Mouse (Mus musculus) lung, adult 2 months (tissue): ENCODE results near the gene Cpa4. TPM values are rescaled to one million over a fixed set of nuclear protein-coding genes. Genes with fewer than 3 reads are reported as not detected.

Experiments used
- DNase-seq: peaks from one replicate; pipeline ENCODE4 v3.0.0; 2022
- H3K4me1 ChIP-seq: fragments of 200-500 bp; 2 replicates; pipeline ENCODE4 v1.6.1; 2011; ENCODE audit warnings: low read length; ENCODE audit not compliant: control insufficient read depth, insufficient read depth
- H3K4me3 ChIP-seq: fragments of 200-500 bp; replicated peaks from 2 replicates; pipeline ENCODE3; 2011; ENCODE audit warnings: low read depth, mild to moderate bottlenecking, control low read depth, low read length; ENCODE audit errors: extremely low read depth
- CTCF ChIP-seq: fragments of 200-500 bp; IDR thresholded peaks from 2 replicates; pipeline ENCODE4 v1.5.1; 2011; ENCODE audit warnings: mild to moderate bottlenecking, low read length, control low read depth; ENCODE audit not compliant: insufficient read depth
- POLR2A ChIP-seq: fragments of 200-500 bp; IDR thresholded peaks from 2 replicates; pipeline ENCODE4 v1.6.1; 2011; ENCODE audit warnings: low read depth, mild to moderate bottlenecking, control low read depth, low read length, borderline replicate concordance; ENCODE audit errors: extremely low read depth
- WGBS: fragments of 180-500 bp; shearing (Covaris S2); methylation state at CpG from one replicate; pipeline ENCODE4 v1.1.7; 2018; 5-methylcytosine and 5-hydroxymethylcytosine counted together
- polyA plus RNA-seq: library from polyadenylated mRNA; depleted of rRNA; stranded (reverse); fragments of >200 nt; gene quantifications from 2 replicates; pipeline ENCODE4 v1.2.3, GENCODE M21; 2012

Cpa4 gene
- polyA plus RNA-seq, 1 experiment, result 4.6 TPM

DNA sequence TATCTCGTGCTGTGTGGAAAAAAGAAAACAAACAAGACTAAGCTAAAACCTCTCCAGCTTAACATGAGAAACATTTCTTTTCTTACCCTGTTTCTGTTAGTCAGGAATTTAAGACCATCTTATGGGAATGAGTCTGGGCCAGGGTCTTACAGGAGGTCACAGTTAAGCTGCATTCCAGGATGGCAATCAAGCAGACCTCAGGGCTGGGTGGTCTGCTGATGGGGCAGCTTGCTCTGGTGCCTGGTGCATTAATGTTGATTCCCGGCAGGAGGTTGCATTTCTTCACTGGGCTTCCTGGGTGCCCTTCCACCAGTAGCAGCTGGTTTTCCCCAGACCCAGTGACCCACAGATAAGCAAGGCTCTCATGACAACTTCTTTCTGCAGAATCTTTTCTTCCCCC, 21.6 kb downstream of the Cpa4 start:
- 52% methylated on average over 2 of the region's 2 CpGs for WGBS
- no peak for TF ChIP-seq POLR2A
- TF ChIP-seq CTCF, result no peak
- DNase-seq, result no peak
- H3K4me1 ChIP-seq, result no peaks in the 10 kb centered on the region
- H3K4me3 ChIP-seq, result no peak overlapping the region

DNA sequence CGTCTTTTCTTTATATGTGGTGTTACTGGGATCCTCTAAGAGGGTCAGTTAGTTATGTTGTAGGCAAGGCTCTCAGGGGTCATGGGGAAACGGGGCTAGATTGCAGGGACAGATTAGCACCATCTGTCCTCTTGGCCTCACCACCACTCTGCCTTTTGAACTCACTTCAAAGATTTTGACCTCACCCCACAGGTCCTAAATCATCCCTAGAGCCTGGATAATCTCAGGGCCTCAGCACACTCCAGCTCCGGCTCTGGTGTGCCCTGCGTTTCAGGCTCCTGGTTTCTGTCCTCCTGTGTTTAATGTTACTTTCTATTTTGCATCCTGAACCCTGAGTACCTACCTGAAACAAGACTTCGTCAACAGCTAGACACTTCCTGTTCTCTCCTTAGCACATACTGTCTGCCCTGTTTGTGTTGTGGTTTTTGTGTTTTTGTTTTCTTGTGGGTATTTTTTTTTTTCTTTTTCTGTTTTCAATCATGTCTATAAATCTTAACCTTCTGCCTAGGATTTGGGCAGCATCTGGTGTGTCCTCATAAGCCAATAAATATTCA, 23.8 kb downstream of the Cpa4 start:
- Histone ChIP-seq H3K4me3 (no peak overlapping the region), H3K4me1 (no peaks in the 10 kb centered on the region)
- DNase-seq, result no peak
- no peak for TF ChIP-seq POLR2A
- no peak for TF ChIP-seq CTCF
- 66% methylated on average over 5 of the region's 5 CpGs for WGBS

DNA sequence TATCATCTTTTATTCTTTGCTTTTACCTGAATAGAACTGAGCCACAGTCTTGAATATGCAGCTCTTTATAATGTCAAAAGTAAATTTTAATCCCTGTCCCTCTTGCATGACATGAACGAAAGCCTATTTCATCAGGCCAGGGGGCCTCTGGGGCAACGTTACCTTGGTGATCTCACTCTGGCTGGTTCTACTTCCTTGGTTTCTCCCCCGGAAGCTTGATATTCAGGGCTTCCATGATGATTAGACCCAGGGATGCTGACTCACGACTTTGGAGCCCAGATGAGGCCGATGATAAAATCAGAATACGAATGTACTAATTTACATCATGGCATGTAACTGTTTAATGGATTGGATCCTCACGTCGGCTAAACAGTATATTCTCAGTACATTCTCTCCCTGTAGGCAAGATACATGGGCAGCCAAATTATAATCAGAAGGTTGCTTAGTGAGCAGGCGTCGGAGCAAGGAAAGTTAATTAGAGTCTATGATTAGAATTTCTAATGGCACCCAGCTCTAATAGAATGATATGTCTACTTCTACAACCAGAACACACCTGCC, 24.3 kb downstream of the Cpa4 start:
- Histone ChIP-seq H3K4me3 (no peak overlapping the region), H3K4me1 (no peaks in the 10 kb centered on the region)
- WGBS, result 88% methylated on average over 10 of the region's 10 CpGs
- TF ChIP-seq CTCF (no peak), POLR2A (no peak)
- DNase-seq, result no peak

DNA sequence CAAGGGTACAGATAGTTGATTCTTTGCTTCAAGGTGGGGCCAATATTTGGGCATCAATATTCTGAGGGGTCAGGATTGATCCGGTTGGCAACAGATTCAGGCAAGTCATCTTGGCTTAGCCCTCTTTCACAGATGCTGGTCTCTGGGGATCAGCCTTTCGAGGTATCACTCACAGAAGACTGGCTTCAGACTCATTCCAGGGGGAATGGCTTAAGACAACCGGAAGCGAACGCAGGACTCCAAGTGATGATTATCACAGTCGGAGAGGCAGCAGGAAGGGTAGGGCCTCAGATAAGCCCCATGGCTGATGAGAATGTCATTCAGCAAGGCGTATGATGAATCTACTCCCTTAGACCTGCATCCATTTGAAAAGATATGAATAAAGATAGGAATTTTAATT, 26.2 kb downstream of the Cpa4 start:
- no peaks in the 10 kb centered on the region for H3K4me1 ChIP-seq
- no peak overlapping the region for H3K4me3 ChIP-seq
- no peak for TF ChIP-seq POLR2A
- TF ChIP-seq CTCF, result no peak
- 56% methylated on average over 7 of the region's 7 CpGs for WGBS
- DNase-seq, result no peak

DNA sequence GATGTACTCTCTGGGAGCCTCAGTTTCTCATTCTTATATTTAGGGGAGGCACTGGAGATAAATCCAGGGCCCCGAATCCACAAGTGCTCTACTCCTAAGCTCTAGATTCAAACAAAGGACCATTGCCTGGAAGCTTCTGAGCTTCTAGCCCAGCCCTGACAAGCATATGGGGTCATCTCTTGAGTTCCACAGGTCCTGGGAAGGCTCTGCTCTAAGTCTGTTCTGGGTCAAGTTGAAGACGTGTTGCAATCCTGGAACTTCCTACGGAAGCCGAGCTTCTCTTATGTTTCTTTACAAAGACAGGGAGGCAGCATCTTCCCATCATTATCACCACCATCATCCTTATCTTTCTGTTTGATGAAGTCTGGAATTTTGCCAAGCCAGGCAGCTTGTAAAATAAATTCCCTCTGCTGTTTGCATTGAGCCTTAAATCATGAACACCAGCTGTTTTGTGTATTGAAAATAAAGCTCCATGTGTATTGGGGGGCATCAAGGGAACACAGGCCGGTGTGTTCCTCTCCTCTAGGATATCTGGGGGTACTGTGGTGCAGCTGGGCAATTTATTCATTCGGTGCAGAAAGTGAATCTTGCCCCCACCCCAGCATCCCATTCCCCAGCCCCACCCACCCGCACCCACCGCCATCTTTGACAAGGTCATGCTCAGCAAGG, 28.2 kb downstream of the Cpa4 start:
- no peak for TF ChIP-seq CTCF
- TF ChIP-seq POLR2A, result no peak
- 76% methylated on average over 8 of the region's 8 CpGs for WGBS
- Histone ChIP-seq H3K4me1 (no peaks in the 10 kb centered on the region), H3K4me3 (no peak overlapping the region)
- no peak for DNase-seq

DNA sequence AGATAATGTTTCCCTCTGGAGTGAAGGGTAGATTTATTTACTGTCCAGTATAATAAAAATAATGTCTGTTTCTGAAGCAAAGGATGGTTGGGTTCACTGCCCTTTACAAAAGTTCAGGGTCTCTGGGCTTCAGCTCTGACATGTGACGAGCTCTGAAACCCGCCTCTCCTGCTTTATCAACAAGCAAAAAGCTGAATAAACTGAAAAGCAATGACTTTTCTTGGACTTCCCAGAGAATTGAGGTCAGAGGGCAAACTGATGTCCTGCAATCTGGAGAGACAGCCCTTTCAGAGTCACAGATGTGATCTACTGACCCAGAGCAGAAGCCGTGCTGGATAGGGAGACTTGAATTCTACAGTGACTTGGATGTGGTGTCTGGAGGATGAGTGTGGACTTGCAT, 31.9 kb downstream of the Cpa4 start:
- Histone ChIP-seq H3K4me1 (no peaks in the 10 kb centered on the region), H3K4me3 (no peak overlapping the region)
- no peak for DNase-seq
- TF ChIP-seq POLR2A (no peak), CTCF (no peak)
- WGBS, result 74% methylated on average over 3 of the region's 3 CpGs

DNA sequence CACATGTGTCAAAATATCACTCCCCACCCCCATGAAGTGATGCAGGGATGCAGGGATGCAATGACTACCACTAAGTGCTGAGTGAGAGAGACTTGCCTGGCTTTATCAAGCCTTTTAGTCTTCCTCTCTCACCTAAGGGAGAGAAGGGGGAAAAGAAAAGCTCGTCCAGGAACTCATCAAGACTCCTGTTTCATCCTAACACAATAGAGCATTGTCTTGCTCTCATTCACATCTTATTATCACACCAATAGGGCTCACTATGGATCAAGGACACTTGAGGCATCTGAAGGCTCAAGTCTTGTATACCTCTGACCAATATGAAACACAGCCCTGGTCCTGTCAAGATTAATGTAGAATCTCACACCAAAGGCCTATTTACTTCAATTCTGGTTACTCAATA, 32.8 kb downstream of the Cpa4 start:
- no peak for DNase-seq
- Histone ChIP-seq H3K4me3 (no peak overlapping the region), H3K4me1 (no peaks in the 10 kb centered on the region)
- TF ChIP-seq CTCF (no peak), POLR2A (no peak)
- WGBS, result 90% methylated on average over 1 of the region's 1 CpGs

DNA sequence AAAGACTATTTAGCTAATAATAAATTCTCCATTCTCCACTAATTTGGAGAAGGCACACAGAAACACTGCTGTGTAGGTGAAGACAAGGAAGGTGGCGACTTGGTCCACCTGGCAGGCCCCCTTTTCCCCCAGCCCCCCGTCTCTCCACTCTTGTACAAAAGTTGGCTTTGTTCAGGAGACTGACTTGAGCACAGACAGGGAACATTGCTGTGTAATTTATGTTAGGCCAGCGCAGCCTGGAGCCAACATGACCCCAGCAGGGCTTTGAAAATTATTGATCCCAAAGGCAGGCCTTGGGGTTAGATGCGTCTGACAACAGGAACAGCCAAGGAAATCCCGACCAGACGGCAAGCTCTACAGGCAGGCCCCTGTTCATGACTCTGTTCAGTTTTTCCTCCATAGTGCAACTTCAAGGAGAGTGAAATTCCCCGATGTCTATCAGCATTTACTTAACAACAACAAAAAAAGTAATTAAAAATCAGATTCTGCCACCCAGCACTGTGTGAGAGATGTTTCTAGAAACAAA, 36.2 kb downstream of the Cpa4 start:
- 83% methylated on average over 7 of the region's 7 CpGs for WGBS
- no peaks in the 10 kb centered on the region for H3K4me1 ChIP-seq
- TF ChIP-seq POLR2A, result no peak
- no peak for TF ChIP-seq CTCF
- no peak overlapping the region for H3K4me3 ChIP-seq
- DNase-seq, result no peak

DNA sequence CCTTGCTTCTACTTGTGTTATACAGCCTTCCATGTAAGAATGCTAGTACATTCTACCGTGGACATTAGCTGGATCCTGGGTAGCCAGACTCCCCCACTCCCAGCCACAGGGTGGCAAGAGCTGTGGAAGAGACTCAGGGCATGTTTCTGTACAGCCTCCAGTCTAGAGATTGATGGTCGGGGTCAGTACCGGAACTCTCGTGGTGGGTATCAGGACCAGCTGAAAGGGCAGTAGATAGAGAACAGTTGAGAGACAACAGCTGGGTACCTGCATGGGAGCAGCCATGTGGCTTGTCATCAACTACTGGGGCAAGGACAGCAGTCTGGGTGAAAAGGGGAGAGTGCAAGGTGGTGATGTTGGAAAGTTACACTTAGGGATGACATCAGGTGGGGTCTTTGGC, 36.9 kb downstream of the Cpa4 start:
- DNase-seq, result no peak
- Histone ChIP-seq H3K4me3 (no peak overlapping the region), H3K4me1 (no peaks in the 10 kb centered on the region)
- WGBS, result 90% methylated on average over 4 of the region's 4 CpGs
- TF ChIP-seq POLR2A (no peak), CTCF (no peak)

DNA sequence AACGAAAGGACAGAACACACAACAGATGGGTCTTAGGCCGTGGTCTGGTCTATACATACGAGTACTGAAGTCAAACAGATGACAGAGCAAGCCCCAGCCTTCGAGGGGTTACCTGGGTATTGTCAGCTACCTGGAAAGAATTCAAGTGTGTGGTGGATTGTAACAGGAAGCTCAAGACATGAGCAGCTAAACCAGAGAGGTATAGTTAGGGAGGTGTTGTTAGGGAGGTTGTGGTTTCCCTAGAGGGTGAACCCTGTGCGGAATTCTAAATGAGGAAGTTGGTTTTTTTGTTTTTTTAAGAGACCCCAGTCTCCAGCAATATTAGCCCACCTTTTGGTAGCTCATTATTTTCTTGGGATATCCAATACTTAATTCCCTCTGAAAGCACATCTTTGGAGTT, 37.5 kb downstream of the Cpa4 start:
- H3K4me3 ChIP-seq, result no peak overlapping the region
- 71% methylated on average over 5 of the region's 5 CpGs for WGBS
- H3K4me1 ChIP-seq, result no peaks in the 10 kb centered on the region
- no peak for TF ChIP-seq POLR2A
- no peak for TF ChIP-seq CTCF
- DNase-seq, result no peak
